Mouse (Mus musculus) MEL (cell line): ENCODE data around the gene Dsp. TPM values are rescaled to one million over a fixed set of nuclear protein-coding genes. Genes with fewer than 3 reads are reported as not detected.

Experiments used
- DNase-seq: peaks from one replicate; pipeline ENCODE4 v3.0.0; 2011; ENCODE audit warnings: low read depth, low spot score
- H3K27ac ChIP-seq: 2 replicates; pipeline ENCODE4 v1.5.1; 2012; ENCODE audit warnings: low read depth, mild to moderate bottlenecking, control low read depth, low read length, moderate library complexity; ENCODE audit not compliant: control insufficient read depth
- H3K27me3 ChIP-seq, 2 experiments: fragments of 150-350 bp in 1 of 2; sonication (generic) in 1 of 2; 2 replicates each; pipeline ENCODE4 v1.6.1; 2012; ENCODE audit warnings: low read length in 2 of 2, mild to moderate bottlenecking in 2 of 2, improper control_type of control experiment in 1 of 2, moderate library complexity in 1 of 2; ENCODE audit not compliant: insufficient read depth in 2 of 2, control insufficient read depth in 1 of 2
- H3K36me3 ChIP-seq, 2 experiments: 2 replicates each; pipeline ENCODE4 v1.6.1; 2012 to 2014; ENCODE audit warnings: low read length in 2 of 2, improper control_type of control experiment in 1 of 2, inconsistent platforms in 1 of 2, mild to moderate bottlenecking in 1 of 2; ENCODE audit not compliant: insufficient read depth in 2 of 2, control insufficient read depth in 1 of 2
- H3K4me1 ChIP-seq, 2 experiments: fragments of 150-350 bp in 1 of 2; sonication (generic) in 1 of 2; 2 replicates each; pipeline ENCODE4 v1.6.1; 2012; ENCODE audit warnings: low read length in 2 of 2, improper control_type of control experiment in 1 of 2, mild to moderate bottlenecking in 1 of 2; ENCODE audit not compliant: insufficient read depth in 2 of 2, control insufficient read depth in 1 of 2
- H3K4me3 ChIP-seq, 2 experiments: fragments of 150-350 bp in 1 of 2; sonication (generic) in 1 of 2; 2 replicates each; pipeline ENCODE4 v1.5.1; 2012; ENCODE audit warnings: low read depth in 2 of 2, low read length in 2 of 2, mild to moderate bottlenecking in 2 of 2, moderate library complexity in 2 of 2, control low read depth in 1 of 2, improper control_type of control experiment in 1 of 2; ENCODE audit not compliant: control insufficient read depth in 1 of 2, insufficient read depth in 1 of 2
- H3K79me2 ChIP-seq: 2 replicates; pipeline ENCODE4 v1.6.1; 2012; ENCODE audit warnings: mild to moderate bottlenecking, low read length, moderate library complexity; ENCODE audit not compliant: control insufficient read depth, poor library complexity, insufficient read depth
- H3K9ac ChIP-seq: 2 replicates; pipeline ENCODE4 v1.6.1; 2012; ENCODE audit warnings: low read depth, mild to moderate bottlenecking, control low read depth, low read length, moderate library complexity; ENCODE audit not compliant: control insufficient read depth, poor library complexity, severe bottlenecking
- H3K9me3 ChIP-seq: fragments of 150-350 bp; sonication (generic); replicated peaks from 2 replicates; pipeline ENCODE4 v1.6.1; 2012; ENCODE audit warnings: mild to moderate bottlenecking, low read length, improper control_type of control experiment, moderate library complexity; ENCODE audit not compliant: insufficient read depth
- CHD1 ChIP-seq: IDR thresholded peaks from 2 replicates; pipeline ENCODE4 v1.6.1; 2012; ENCODE audit warnings: low read depth, mild to moderate bottlenecking, inconsistent platforms, low read length, improper control_type of control experiment
- E2F4 ChIP-seq: IDR thresholded peaks from 2 replicates; pipeline ENCODE4 v1.6.1; 2011; ENCODE audit warnings: low read depth, low read length, improper control_type of control experiment, borderline replicate concordance
- ELF1 ChIP-seq: IDR thresholded peaks from 2 replicates; pipeline ENCODE4 v1.6.1; 2014; ENCODE audit warnings: low read depth, mild to moderate bottlenecking, inconsistent platforms, low read length, improper control_type of control experiment, moderate library complexity
- EP300 ChIP-seq, 2 experiments: IDR thresholded peaks; 2 replicates each; pipeline ENCODE4 v1.6.1; 2011; ENCODE audit warnings: improper control_type of control experiment in 2 of 2, low read length in 2 of 2, low read depth in 1 of 2, mild to moderate bottlenecking in 1 of 2
- GABPA ChIP-seq: IDR thresholded peaks from 2 replicates; pipeline ENCODE4 v1.6.1; 2012; ENCODE audit warnings: low read depth, mild to moderate bottlenecking, inconsistent platforms, low read length, improper control_type of control experiment, moderate library complexity
- GATA1 ChIP-seq: IDR thresholded peaks from 2 replicates; pipeline ENCODE4 v1.6.1; 2011; ENCODE audit warnings: low read depth, low read length, improper control_type of control experiment
- KAT2A ChIP-seq: conservative IDR thresholded peaks from 2 replicates; pipeline ENCODE4 v1.6.1; 2012; ENCODE audit warnings: low read depth, low read length, improper control_type of control experiment, inconsistent platforms
- MAZ ChIP-seq: IDR thresholded peaks from 2 replicates; pipeline ENCODE4 v1.6.1; 2012; ENCODE audit warnings: low read depth, mild to moderate bottlenecking, inconsistent platforms, low read length, improper control_type of control experiment
- MEF2A ChIP-seq: IDR thresholded peaks from 2 replicates; pipeline ENCODE4 v1.6.1; 2014; ENCODE audit warnings: low read depth, mild to moderate bottlenecking, inconsistent platforms, low read length, improper control_type of control experiment; ENCODE audit not compliant: poor library complexity, insufficient replicate concordance, severe bottlenecking; ENCODE audit errors: extremely low read depth
- MXI1 ChIP-seq: IDR thresholded peaks from 2 replicates; pipeline ENCODE4 v1.6.1; 2011; ENCODE audit warnings: mild to moderate bottlenecking, low read depth, low read length, improper control_type of control experiment
- NRF1 ChIP-seq: IDR thresholded peaks from 2 replicates; pipeline ENCODE4 v1.6.1; 2014; ENCODE audit warnings: low read depth, mild to moderate bottlenecking, inconsistent platforms, low read length, improper control_type of control experiment, moderate library complexity; ENCODE audit not compliant: poor library complexity, insufficient read depth, severe bottlenecking
- POLR2AphosphoS2 ChIP-seq: IDR thresholded peaks from 2 replicates; pipeline ENCODE4 v1.6.1; 2011; ENCODE audit warnings: low read length, improper control_type of control experiment
- POLR2AphosphoS5 ChIP-seq: IDR thresholded peaks from 2 replicates; pipeline ENCODE4 v1.6.1; 2012; ENCODE audit warnings: low read depth, borderline replicate concordance, mild to moderate bottlenecking, inconsistent platforms, low read length, moderate library complexity, mixed read lengths
- RCOR1 ChIP-seq: IDR thresholded peaks from 2 replicates; pipeline ENCODE4 v1.6.1; 2012; ENCODE audit warnings: low read depth, mild to moderate bottlenecking, inconsistent platforms, low read length, improper control_type of control experiment
- SMC3 ChIP-seq: IDR thresholded peaks from 2 replicates; pipeline ENCODE4 v1.6.1; 2011; ENCODE audit warnings: low read depth, low read length, improper control_type of control experiment
- TAL1 ChIP-seq: IDR thresholded peaks from 2 replicates; pipeline ENCODE4 v1.6.1; 2012; ENCODE audit warnings: mild to moderate bottlenecking, inconsistent platforms, low read length, moderate library complexity, mixed read lengths
- TCF12 ChIP-seq: IDR thresholded peaks from 2 replicates; pipeline ENCODE4 v1.6.1; 2014; ENCODE audit warnings: low read depth, mild to moderate bottlenecking, inconsistent platforms, low read length, improper control_type of control experiment, moderate library complexity
- USF1 ChIP-seq: IDR thresholded peaks from 2 replicates; pipeline ENCODE4 v1.6.1; 2014; ENCODE audit warnings: low read depth, mild to moderate bottlenecking, inconsistent platforms, low read length, improper control_type of control experiment, moderate library complexity
- USF2 ChIP-seq, 2 experiments: IDR thresholded peaks; 2 replicates each; pipeline ENCODE4 v1.6.1; 2011 to 2012; ENCODE audit warnings: improper control_type of control experiment in 2 of 2, low read length in 2 of 2, borderline replicate concordance in 1 of 2, inconsistent platforms in 1 of 2, low read depth in 1 of 2, mild to moderate bottlenecking in 1 of 2; ENCODE audit not compliant: insufficient read depth in 1 of 2
- ZC3H11A ChIP-seq: IDR thresholded peaks from 2 replicates; pipeline ENCODE4 v1.6.1; 2012; ENCODE audit warnings: low read depth, mild to moderate bottlenecking, inconsistent platforms, low read length, improper control_type of control experiment
- ZKSCAN1 ChIP-seq: IDR thresholded peaks from 2 replicates; pipeline ENCODE4 v1.6.1; 2012; ENCODE audit warnings: low read depth, mild to moderate bottlenecking, inconsistent platforms, low read length, improper control_type of control experiment, moderate library complexity
- ZMIZ1 ChIP-seq: IDR thresholded peaks from 2 replicates; pipeline ENCODE4 v1.6.1; 2012; ENCODE audit warnings: low read depth, mild to moderate bottlenecking, inconsistent platforms, low read length, improper control_type of control experiment, moderate library complexity
- polyA plus RNA-seq, 2 experiments: library from polyadenylated mRNA; stranded (reverse) in 1 of 2; unstranded in 1 of 2; fragments of >175 nt in 1 of 2; fragments of >200 nt in 1 of 2; gene quantifications; 2 replicates each; pipeline versions ENCODE4 v1.2.1 to v1.2.4; 2012; ENCODE audit warnings: low replicate concordance in 2 of 2, low read depth in 1 of 2; ENCODE audit not compliant: insufficient read length in 2 of 2, insufficient read depth in 1 of 2, missing spikeins in 1 of 2
- total RNA-seq: library from RNA; depleted of rRNA; stranded (reverse); fragments of 300-350 nt; gene quantifications from 2 replicates; pipeline ENCODE4 v1.2.3, GENCODE M21; 2012

Gene Dsp
- total and polyA plus RNA-seq, 3 experiments = not detected

- Histone ChIP-seq H3K9ac (no peak overlapping the region), H3K9me3 (no peaks in the 10 kb centered on the region), H3K79me2 (no peaks in the 10 kb centered on the region), H3K27ac (no peak overlapping the region), H3K4me3 (no peak overlapping the region), H3K36me3 (no peaks in the 10 kb centered on the region)
- DNase-seq = no peak
- TF ChIP-seq CHD1 (no peak), MXI1 (no peak), POLR2AphosphoS2 (no peak), POLR2AphosphoS5 (no peak), TCF12 (no peak), TAL1 (no peak)
- TF ChIP-seq, all 39 proteins: peak for 0
- Histone ChIP-seq H3K27me3 (peaks cover 3 to 5% of the 10 kb centered on the region in 2 experiments; a peak in 3 of 4 replicates), H3K4me1 (no peaks in the 10 kb centered on the region)
These were observed 2.7 kb upstream of the Dsp start for GRCm38 (mm10) chr13:38148348-38148747.

- Histone ChIP-seq H3K4me1 (no peaks in the 10 kb centered on the region), H3K79me2 (no peaks in the 10 kb centered on the region), H3K27me3 (peaks cover 6 to 9% of the 10 kb centered on the region in 2 experiments), H3K36me3 (no peaks in the 10 kb centered on the region), H3K4me3 (no peak overlapping the region), H3K27ac (no peak overlapping the region), H3K9me3 (no peaks in the 10 kb centered on the region), H3K9ac (no peak overlapping the region)
- TF ChIP-seq KAT2A (no peak), GABPA (no peak), MEF2A (no peak), NRF1 (no peak), SMC3 (no peak), GATA1 (no peak), ELF1 (no peak), ZC3H11A (no peak), POLR2AphosphoS5 (no peak), MAZ (no peak), USF1 (no peak), E2F4 (no peak), ZKSCAN1 (no peak), ZMIZ1 (no peak), RCOR1 (no peak), EP300 (IDR thresholded peaks at IDR 0.05; ENCODE audit: low read depth in 1 of 2, low read length in 2 of 2) (no peak), USF2 (IDR thresholded peaks at IDR 0.05; ENCODE audit: borderline replicate concordance in 1 of 2, insufficient read depth in 1 of 2, low read depth in 1 of 2, low read length in 2 of 2) (no peak)
- DNase-seq = no peak
These were observed 756 bp downstream of the Dsp start for GRCm38 (mm10) chr13:38151671-38152428.
